Mouse (Mus musculus) cortical plate, adult 2 months (tissue): Measurements from ENCODE around the gene Snx29. TPM values are rescaled to one million over a fixed set of nuclear protein-coding genes. Genes with fewer than 3 reads are reported as not detected.
A peak's percentile ranks its signal among the peaks of the same experiment; 100 is the strongest.

Source experiments
- H3K27ac ChIP-seq: fragments of 200-500 bp; 2 replicates; pipeline ENCODE4 v1.5.1; 2012; ENCODE audit warnings: low read length, control low read depth, inconsistent platforms; ENCODE audit not compliant: insufficient read depth
- H3K4me1 ChIP-seq: fragments of 200-500 bp; 2 replicates; pipeline ENCODE4 v1.6.1; 2011; ENCODE audit warnings: low read length; ENCODE audit not compliant: control insufficient read depth, insufficient read depth
- H3K4me3 ChIP-seq: fragments of 200-500 bp; 2 replicates; pipeline ENCODE4 v1.5.1; 2011; ENCODE audit warnings: mild to moderate bottlenecking, low read length, control low read depth; ENCODE audit not compliant: insufficient read depth
- CTCF ChIP-seq: fragments of 200-500 bp; IDR thresholded peaks from 2 replicates; pipeline ENCODE4 v1.5.1; 2011; ENCODE audit warnings: mild to moderate bottlenecking, control low read depth, low read length; ENCODE audit not compliant: insufficient read depth; ENCODE audit errors: extremely low read depth
- POLR2A ChIP-seq: fragments of 200-500 bp; IDR thresholded peaks from 2 replicates; pipeline ENCODE4 v1.6.1; 2011; ENCODE audit warnings: mild to moderate bottlenecking, low read length, control low read depth; ENCODE audit not compliant: insufficient read depth; ENCODE audit errors: extremely low read depth
- polyA plus RNA-seq: library from polyadenylated mRNA; depleted of rRNA; stranded (reverse); fragments of >200 nt; gene quantifications from 2 replicates; pipeline ENCODE4 v1.2.3, GENCODE M21; 2012

Gene Snx29
- polyA plus RNA-seq, 1 experiment: 7.2 TPM

- H3K27ac ChIP-seq: no peak overlapping the region
- TF ChIP-seq POLR2A (no peak), CTCF (no peak)
- no peak overlapping the region for H3K4me3 ChIP-seq
- H3K4me1 ChIP-seq: peaks cover 7% of the 10 kb centered on the region
Observed at GRCm38 (mm10) chr16:11746036-11746435, 423.3 kb downstream of the Snx29 start.

DNA sequence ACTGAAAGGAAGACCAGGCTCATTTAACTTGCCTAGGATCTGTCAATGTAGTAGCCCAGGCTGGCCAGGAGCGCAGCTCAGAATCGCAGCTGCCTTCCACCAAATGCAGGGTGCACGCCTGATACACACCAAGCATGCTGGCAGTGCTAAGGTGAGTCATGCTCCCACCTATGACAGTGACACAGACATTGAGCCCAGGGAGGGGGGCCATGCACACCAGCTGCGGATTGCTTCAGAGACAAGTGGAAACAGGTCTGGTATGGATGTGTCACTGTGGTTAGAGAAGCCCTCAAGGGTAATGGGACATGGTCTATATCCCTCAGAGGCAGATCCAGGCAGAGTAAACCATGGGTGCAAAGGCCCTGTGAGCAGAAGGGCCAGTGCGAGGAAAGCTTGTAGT is 425.2 kb downstream of the Snx29 start:
- Histone ChIP-seq H3K4me1 (peaks cover 2% of the 10 kb centered on the region; the same call in 1 of the 2 replicates), H3K4me3 (no peak overlapping the region), H3K27ac (no peak overlapping the region)
- TF ChIP-seq POLR2A: no peak
- TF ChIP-seq CTCF: no peak

GRCm38 (mm10) chr16:11749111-11749510 is 426.4 kb downstream of the Snx29 start:
- TF ChIP-seq CTCF (no peak), POLR2A (no peak)
- H3K27ac ChIP-seq: no peak overlapping the region
- H3K4me1 ChIP-seq: no peaks in the 10 kb centered on the region
- no peak overlapping the region for H3K4me3 ChIP-seq

DNA sequence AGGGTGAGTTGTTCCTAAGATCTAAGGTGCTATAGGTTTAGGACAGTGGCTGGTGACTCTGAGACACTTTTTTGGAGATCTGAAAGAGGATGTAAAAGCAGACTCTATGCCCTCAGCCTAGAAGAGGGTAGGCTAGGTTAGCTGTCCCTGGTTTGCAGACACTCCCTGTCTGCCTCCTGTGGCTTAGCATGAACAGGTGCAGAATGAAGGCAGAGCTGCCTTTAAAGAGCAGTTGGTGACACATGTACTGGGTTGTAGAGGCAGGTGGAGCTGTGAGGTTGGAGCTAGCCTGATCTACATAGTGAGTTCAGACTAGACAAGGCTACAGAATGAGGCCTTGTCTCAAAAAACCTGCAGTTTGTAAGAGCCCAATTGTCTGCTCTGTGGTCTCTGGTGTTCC is 427.9 kb downstream of the Snx29 start:
- H3K4me3 ChIP-seq: no peak overlapping the region
- TF ChIP-seq POLR2A: no peak
- TF ChIP-seq CTCF: no peak
- H3K27ac ChIP-seq: no peak overlapping the region
- no peaks in the 10 kb centered on the region for H3K4me1 ChIP-seq

DNA sequence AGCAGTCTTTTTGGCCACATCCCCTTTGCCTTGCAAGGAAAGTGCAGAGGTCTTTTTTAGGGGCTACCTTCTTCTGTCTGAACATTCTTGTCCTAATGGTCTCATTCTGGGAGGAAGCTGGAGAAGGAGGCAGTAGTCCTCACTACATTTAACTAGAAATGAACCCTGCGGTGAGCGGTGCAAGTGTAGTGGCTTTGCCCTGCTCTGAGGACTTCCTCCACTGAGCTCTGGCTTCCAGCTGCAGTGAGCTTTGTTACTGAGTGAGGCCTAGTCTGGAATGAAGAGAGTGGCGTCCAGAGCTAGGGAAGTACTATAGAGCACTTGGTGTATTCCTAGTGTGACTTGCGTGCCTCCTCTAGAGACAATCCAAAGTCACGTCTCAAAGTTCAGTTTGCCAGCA is 429.8 kb downstream of the Snx29 start:
- Histone ChIP-seq H3K27ac (no peak overlapping the region), H3K4me1 (no peaks in the 10 kb centered on the region)
- TF ChIP-seq CTCF: no peak
- no peak for TF ChIP-seq POLR2A

DNA sequence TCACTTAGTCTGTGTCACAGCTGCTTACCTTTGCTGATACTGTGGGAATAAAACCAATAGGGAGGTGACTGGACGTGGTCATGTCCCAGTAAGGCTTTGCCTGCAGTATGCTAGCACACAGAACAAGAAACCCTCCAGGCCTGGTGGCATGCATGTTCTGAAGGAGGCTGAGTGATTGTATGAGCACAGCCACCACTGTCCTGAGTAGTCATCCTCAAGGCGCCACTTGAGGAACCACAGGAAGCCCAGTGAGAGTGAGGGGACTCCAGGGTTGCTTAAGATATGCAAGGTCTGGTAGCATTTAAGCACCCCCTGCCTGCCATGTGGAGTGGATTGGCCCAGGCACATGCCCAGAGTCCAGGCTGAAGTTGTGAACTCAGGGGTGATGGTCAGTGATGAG is 430.8 kb downstream of the Snx29 start:
- Histone ChIP-seq H3K4me1 (no peaks in the 10 kb centered on the region), H3K4me3 (no peak overlapping the region), H3K27ac (no peak overlapping the region)
- TF ChIP-seq POLR2A (no peak), CTCF (no peak)

More for the DNA sequence above, 429.8 kb downstream of the Snx29 start:
- H3K4me3 ChIP-seq: no peak overlapping the region

GRCm38 (mm10) chr16:11754136-11754535 is 431.4 kb downstream of the Snx29 start:
- Histone ChIP-seq H3K4me1 (no peaks in the 10 kb centered on the region), H3K27ac (no peak overlapping the region), H3K4me3 (no peak overlapping the region)
- TF ChIP-seq CTCF (no peak), POLR2A (no peak)

DNA sequence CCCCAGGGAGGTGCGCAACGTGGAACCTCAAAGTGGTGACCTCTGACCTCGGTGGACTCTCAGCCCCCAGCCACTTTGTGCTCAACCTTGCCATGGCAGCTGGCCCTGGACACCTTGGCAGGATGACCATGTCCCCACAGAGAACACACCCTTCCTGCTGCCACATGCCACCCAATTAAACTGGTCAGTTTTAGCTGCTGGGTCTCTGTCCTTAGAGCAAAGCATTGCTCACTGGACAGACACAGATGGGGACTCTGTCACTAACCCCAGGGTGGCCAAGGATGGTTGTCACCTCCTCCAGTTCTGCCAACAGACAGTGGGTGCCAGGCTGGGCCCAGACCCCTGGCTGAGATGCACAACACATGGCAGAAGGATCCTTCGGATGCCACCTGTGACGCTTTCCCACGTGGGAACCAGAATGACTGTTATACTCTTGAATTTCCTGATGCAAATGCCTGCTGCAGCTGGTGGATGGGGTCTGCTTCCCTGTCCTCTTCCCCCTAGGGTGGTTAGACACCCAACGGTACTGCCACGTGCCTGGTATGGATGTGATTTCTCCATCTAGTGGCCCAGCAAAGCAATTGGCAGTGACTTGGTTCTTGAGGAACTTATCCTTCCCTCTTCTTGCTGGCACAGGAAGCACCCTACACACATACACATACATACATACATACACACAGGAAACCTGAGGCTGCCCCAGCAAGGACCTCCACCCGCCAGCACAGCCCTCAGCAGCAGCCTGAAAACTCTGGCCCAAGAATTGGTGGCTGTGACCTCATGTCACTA is 432.8 kb downstream of the Snx29 start:
- Histone ChIP-seq H3K4me3 (no peak overlapping the region), H3K4me1 (no peaks in the 10 kb centered on the region), H3K27ac (no peak overlapping the region)
- TF ChIP-seq POLR2A: no peak
- TF ChIP-seq CTCF: peak; percentile 50; the same call in 1 of the 2 replicates

DNA sequence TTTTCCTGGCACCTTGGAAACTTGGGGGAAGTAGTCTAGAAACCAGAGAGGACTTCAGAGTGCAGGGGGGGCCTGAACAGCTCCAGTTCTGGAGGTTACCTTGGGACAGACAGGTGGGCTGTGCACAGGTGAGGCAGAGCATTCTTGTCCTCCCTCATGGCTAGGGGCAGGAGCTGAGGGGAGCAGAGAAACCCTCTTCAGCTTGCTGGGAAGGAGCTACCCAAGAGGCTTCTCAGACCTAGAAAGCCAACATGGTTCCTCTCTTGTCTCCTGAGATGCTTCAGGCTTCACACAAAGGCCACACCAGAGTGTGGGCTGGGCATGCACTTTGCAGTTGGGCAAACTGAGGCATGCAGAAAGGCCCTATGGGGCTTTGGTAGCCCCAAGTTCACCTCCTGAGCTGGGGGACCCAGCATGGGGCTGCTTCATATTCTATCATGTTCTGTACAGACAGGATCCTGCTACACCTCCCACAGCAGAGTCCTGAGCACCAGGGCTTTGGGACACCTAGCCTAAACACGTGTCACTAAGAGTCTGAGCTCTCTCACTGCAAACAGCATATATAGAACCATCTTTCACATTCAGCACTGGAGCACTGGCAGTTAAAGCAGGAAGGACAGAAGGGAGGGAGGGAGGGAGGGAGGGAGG is 434.0 kb downstream of the Snx29 start:
- Histone ChIP-seq H3K4me1 (no peaks in the 10 kb centered on the region), H3K4me3 (no peak overlapping the region), H3K27ac (no peak overlapping the region)
- TF ChIP-seq CTCF (no peak), POLR2A (no peak)

- no peak overlapping the region for H3K4me3 ChIP-seq
- H3K27ac ChIP-seq: no peak overlapping the region
- H3K4me1 ChIP-seq: no peaks in the 10 kb centered on the region
- no peak for TF ChIP-seq CTCF
- no peak for TF ChIP-seq POLR2A
Observed at GRCm38 (mm10) chr16:11757471-11757870, 434.8 kb downstream of the Snx29 start.
